Mouse (Mus musculus): ENCODE data around the gene Hdhd5. TPM values are rescaled to one million over a fixed set of nuclear protein-coding genes. Genes with fewer than 3 reads are reported as not detected.
A peak's percentile ranks its signal among the peaks of the same experiment; 100 is the strongest.

Gene Hdhd5
- total and polyA plus RNA-seq, 3 experiments, result 17.8 to 19.9 TPM; not detected in 1

DNA sequence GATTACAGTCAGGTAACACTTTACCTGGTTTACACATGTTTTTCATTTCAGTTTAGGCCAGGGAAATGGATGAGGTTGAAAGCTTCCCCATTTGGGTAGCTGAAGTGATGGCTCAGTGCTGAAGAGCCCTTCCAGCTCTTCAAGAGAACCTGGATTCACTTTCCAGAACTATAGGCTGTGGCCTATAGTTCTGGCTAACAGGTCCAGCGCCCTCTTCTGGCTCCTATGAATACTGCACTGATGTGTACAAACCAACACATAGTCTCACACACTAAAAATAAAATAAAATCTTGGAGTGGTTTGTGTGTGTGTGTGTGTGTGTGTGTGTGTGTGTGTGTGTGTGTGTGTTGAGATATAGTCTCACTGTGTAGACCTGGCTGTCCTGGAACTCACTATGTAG is 10.9 kb upstream of the Hdhd5 start:
- DNase-seq (ENCODE audit: low read depth, low spot score), result peak; percentile 60
- Histone ChIP-seq H3K36me3 (ENCODE audit: control insufficient read depth in 1 of 2, insufficient read depth in 2 of 2, low read length in 2 of 2) (peaks cover 0 to 4% of the 10 kb centered on the region in 2 experiments; a peak in 2 of 4 replicates), H3K4me3 (ENCODE audit: control insufficient read depth in 1 of 2, insufficient read depth in 1 of 2, low read depth in 2 of 2, low read length in 2 of 2) (no peak overlapping the region), H3K4me1 (ENCODE audit: control insufficient read depth in 1 of 2, insufficient read depth in 2 of 2, low read length in 2 of 2) (peaks cover 0 to 12% of the 10 kb centered on the region in 2 experiments; a peak in 3 of 4 replicates), H3K9me3 (replicated peaks; ENCODE audit: insufficient read depth, low read length) (no peaks in the 10 kb centered on the region), H3K27ac (ENCODE audit: control insufficient read depth, low read depth, low read length) (no peak overlapping the region), H3K27me3 (ENCODE audit: control insufficient read depth in 1 of 2, insufficient read depth in 2 of 2, low read length in 2 of 2) (no peaks in the 10 kb centered on the region), H3K9ac (ENCODE audit: control insufficient read depth, low read depth, low read length, poor library complexity, severe bottlenecking) (no peak overlapping the region), H3K79me2 (ENCODE audit: control insufficient read depth, insufficient read depth, low read length, poor library complexity) (no peaks in the 10 kb centered on the region)
- no peak for TF ChIP-seq SIN3A (IDR thresholded peaks at IDR 0.05; ENCODE audit: low read length)
- no peak for TF ChIP-seq RCOR1 (IDR thresholded peaks at IDR 0.05; ENCODE audit: low read depth, low read length)
- TF ChIP-seq NRF1 (IDR thresholded peaks at IDR 0.05; ENCODE audit: insufficient read depth, low read depth, low read length, poor library complexity, severe bottlenecking), result no peak
- peak; percentile 49 to 55 (median 51) for TF ChIP-seq CTCF (IDR thresholded peaks at IDR 0.05 in 2 of 3, conservative IDR thresholded peaks at IDR 0.05 in 1 of 3; ENCODE audit: control insufficient read depth in 1 of 3, insufficient read depth in 1 of 3, low read depth in 2 of 3, low read length in 3 of 3, poor library complexity in 1 of 3, severe bottlenecking in 1 of 3)
- TF ChIP-seq CHD2 (IDR thresholded peaks at IDR 0.05; ENCODE audit: low read length), result no peak
- no peak for TF ChIP-seq RAD21 (IDR thresholded peaks at IDR 0.05; ENCODE audit: low read depth, low read length)
- TF ChIP-seq POLR2AphosphoS5 (IDR thresholded peaks at IDR 0.05; ENCODE audit: borderline replicate concordance, low read depth, low read length), result no peak
- TF ChIP-seq EP300 (IDR thresholded peaks at IDR 0.05; ENCODE audit: low read depth in 1 of 2, low read length in 2 of 2), result no peak
- TF ChIP-seq TAL1 (IDR thresholded peaks at IDR 0.05; ENCODE audit: low read length), result no peak
- TF ChIP-seq SMC3 (IDR thresholded peaks at IDR 0.05; ENCODE audit: low read depth, low read length), result peak; percentile 29
- TF ChIP-seq MXI1 (IDR thresholded peaks at IDR 0.05; ENCODE audit: low read depth, low read length), result no peak

DNA sequence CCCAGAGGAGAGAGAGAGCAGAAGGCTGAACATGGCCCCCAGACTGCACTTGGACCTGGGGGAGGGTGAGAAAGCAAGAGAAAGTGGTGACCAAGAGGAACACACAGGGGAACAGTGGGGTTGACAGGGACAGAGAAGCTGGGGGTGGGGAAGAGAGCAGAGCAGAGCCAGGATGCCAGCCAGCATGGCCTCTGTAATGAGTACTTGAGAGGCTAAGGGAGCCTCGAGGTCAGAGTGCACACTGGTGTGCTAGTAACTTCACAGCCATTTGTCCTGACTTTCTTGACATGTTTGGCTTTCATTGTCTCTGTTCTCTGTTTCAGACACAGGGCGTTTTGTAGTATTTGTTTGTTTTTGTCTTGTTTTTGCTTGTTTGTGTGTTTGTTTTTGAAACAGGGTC is 10.3 kb upstream of the Hdhd5 start:
- H3K27ac ChIP-seq (ENCODE audit: control insufficient read depth, low read depth, low read length), result no peak overlapping the region
- no peak for TF ChIP-seq SMC3 (IDR thresholded peaks at IDR 0.05; ENCODE audit: low read depth, low read length)
- no peak for TF ChIP-seq ZC3H11A (IDR thresholded peaks at IDR 0.05; ENCODE audit: low read depth, low read length)
- no peak for TF ChIP-seq JUND (IDR thresholded peaks at IDR 0.05; ENCODE audit: low read depth, low read length)
- no peak for TF ChIP-seq MYB (IDR thresholded peaks at IDR 0.05; ENCODE audit: low read depth, low read length)
- TF ChIP-seq BHLHE40 (IDR thresholded peaks at IDR 0.05; ENCODE audit: borderline replicate concordance, low read depth, low read length), result no peak

More for the DNA sequence above, 10.3 kb upstream of the Hdhd5 start:
- no peak for DNase-seq (ENCODE audit: low read depth, low spot score)
- H3K4me3 ChIP-seq (ENCODE audit: control insufficient read depth in 1 of 2, insufficient read depth in 1 of 2, low read depth in 2 of 2, low read length in 2 of 2), result no peak overlapping the region
- no peak overlapping the region for H3K9ac ChIP-seq (ENCODE audit: control insufficient read depth, low read depth, low read length, poor library complexity, severe bottlenecking)
- no peaks in the 10 kb centered on the region for H3K79me2 ChIP-seq (ENCODE audit: control insufficient read depth, insufficient read depth, low read length, poor library complexity)
- no peaks in the 10 kb centered on the region for H3K27me3 ChIP-seq (ENCODE audit: control insufficient read depth in 1 of 2, insufficient read depth in 2 of 2, low read length in 2 of 2)
- peaks cover 0 to 4% of the 10 kb centered on the region in 2 experiments; a peak in 1 of 4 replicates for H3K36me3 ChIP-seq (ENCODE audit: control insufficient read depth in 1 of 2, insufficient read depth in 2 of 2, low read length in 2 of 2)
- H3K9me3 ChIP-seq (replicated peaks; ENCODE audit: insufficient read depth, low read length), result no peaks in the 10 kb centered on the region
- peaks cover 0 to 10% of the 10 kb centered on the region in 2 experiments; a peak in 2 of 4 replicates for H3K4me1 ChIP-seq (ENCODE audit: control insufficient read depth in 1 of 2, insufficient read depth in 2 of 2, low read length in 2 of 2)
